Mouse (Mus musculus): ENCODE measurements around the gene Zan. TPM values are rescaled to one million over a fixed set of nuclear protein-coding genes. Genes with fewer than 3 reads are reported as not detected.
"Not testable (repeated sequence)": the region's sequence is repeated elsewhere in the genome, so short reads cannot be mapped to it uniquely, and the experiment has no call there.

Zan gene
- polyA plus RNA-seq, 1 experiment: not detected

- no peaks in the 10 kb centered on the region for H3K9me3 ChIP-seq
- H3K4me1 ChIP-seq: peaks cover 6% of the 10 kb centered on the region; the same call in 1 of the 2 replicates
- no peaks in the 10 kb centered on the region for H3K36me3 ChIP-seq (replicated peaks; ENCODE audit: low read length)
- no peak overlapping the region for H3K4me3 ChIP-seq (replicated peaks)
- H3K27me3 ChIP-seq (replicated peaks): peaks cover 58% of the 10 kb centered on the region
- no peak for TF ChIP-seq GATA1 (IDR thresholded peaks at IDR 0.05; ENCODE audit: borderline replicate concordance, low read length)
- no peak for TF ChIP-seq FLI1 (IDR thresholded peaks at IDR 0.05; ENCODE audit: low read length)
Measured at GRCm38 (mm10) chr5:137474351-137474750, 2.5 kb downstream of the Zan start.

- no peak overlapping the region for H3K4me3 ChIP-seq (replicated peaks)
- peaks cover 6% of the 10 kb centered on the region; the same call in 1 of the 2 replicates for H3K4me1 ChIP-seq
- H3K36me3 ChIP-seq (replicated peaks; ENCODE audit: low read length): no peaks in the 10 kb centered on the region
- no peaks in the 10 kb centered on the region for H3K9me3 ChIP-seq
- no peak for TF ChIP-seq FLI1 (IDR thresholded peaks at IDR 0.05; ENCODE audit: low read length)
- TF ChIP-seq GATA1 (IDR thresholded peaks at IDR 0.05; ENCODE audit: borderline replicate concordance, low read length): no peak
- peaks cover 59% of the 10 kb centered on the region for H3K27me3 ChIP-seq (replicated peaks)
Measured at GRCm38 (mm10) chr5:137472252-137472904, 4.5 kb downstream of the Zan start.

GRCm38 (mm10) chr5:137466946-137467345, 9.9 kb downstream of the Zan start:
- Histone ChIP-seq H3K9me3 (peaks cover 10% of the 10 kb centered on the region), H3K36me3 (replicated peaks; ENCODE audit: low read length) (no peaks in the 10 kb centered on the region), H3K4me3 (replicated peaks) (no peak overlapping the region), H3K4me1 (peaks cover 6% of the 10 kb centered on the region; the same call in 1 of the 2 replicates), H3K27me3 (replicated peaks) (peaks cover 47% of the 10 kb centered on the region)
- TF ChIP-seq FLI1 (IDR thresholded peaks at IDR 0.05; ENCODE audit: low read length): no peak
- no peak for TF ChIP-seq GATA1 (IDR thresholded peaks at IDR 0.05; ENCODE audit: borderline replicate concordance, low read length)

GRCm38 (mm10) chr5:137465049-137465448, 11.8 kb downstream of the Zan start:
- H3K4me1 ChIP-seq: no peaks in the 10 kb centered on the region
- H3K9me3 ChIP-seq: peaks cover 10% of the 10 kb centered on the region
- TF ChIP-seq GATA1 (IDR thresholded peaks at IDR 0.05; ENCODE audit: borderline replicate concordance, low read length) (no peak), FLI1 (IDR thresholded peaks at IDR 0.05; ENCODE audit: low read length) (no peak)
- H3K4me3 ChIP-seq (replicated peaks): no peak overlapping the region
- no peaks in the 10 kb centered on the region for H3K36me3 ChIP-seq (replicated peaks; ENCODE audit: low read length)
- peaks cover 40% of the 10 kb centered on the region for H3K27me3 ChIP-seq (replicated peaks)

GRCm38 (mm10) chr5:137455866-137456591, 20.8 kb downstream of the Zan start:
- peaks cover 38% of the 10 kb centered on the region for H3K27me3 ChIP-seq (replicated peaks)
- TF ChIP-seq GATA1 (IDR thresholded peaks at IDR 0.05; ENCODE audit: borderline replicate concordance, low read length): no peak
- no peak for TF ChIP-seq FLI1 (IDR thresholded peaks at IDR 0.05; ENCODE audit: low read length)
- H3K9me3 ChIP-seq: 0 out of 2 replicates have a peak, but pooled peaks cover 3% of the 10 kb centered on the region
- no peak overlapping the region for H3K4me3 ChIP-seq (replicated peaks)
- no peaks in the 10 kb centered on the region for H3K36me3 ChIP-seq (replicated peaks; ENCODE audit: low read length)
- no peaks in the 10 kb centered on the region for H3K4me1 ChIP-seq

- H3K9me3 ChIP-seq: 0 out of 2 replicates have a peak, but pooled peaks cover 3% of the 10 kb centered on the region
- no peak for TF ChIP-seq FLI1 (IDR thresholded peaks at IDR 0.05; ENCODE audit: low read length)
- no peak for TF ChIP-seq GATA1 (IDR thresholded peaks at IDR 0.05; ENCODE audit: borderline replicate concordance, low read length)
- no peaks in the 10 kb centered on the region for H3K36me3 ChIP-seq (replicated peaks; ENCODE audit: low read length)
- H3K27me3 ChIP-seq (replicated peaks): peaks cover 39% of the 10 kb centered on the region
- H3K4me3 ChIP-seq (replicated peaks): no peak overlapping the region
- no peaks in the 10 kb centered on the region for H3K4me1 ChIP-seq
Measured at GRCm38 (mm10) chr5:137455206-137455605, 21.7 kb downstream of the Zan start.

- Histone ChIP-seq H3K4me1 (no peaks in the 10 kb centered on the region), H3K36me3 (replicated peaks; ENCODE audit: low read length) (no peaks in the 10 kb centered on the region), H3K4me3 (replicated peaks) (no peak overlapping the region), H3K9me3 (0 out of 2 replicates have a peak, but pooled peaks cover 2% of the 10 kb centered on the region), H3K27me3 (replicated peaks) (peaks cover 15% of the 10 kb centered on the region)
- TF ChIP-seq FLI1 (IDR thresholded peaks at IDR 0.05; ENCODE audit: low read length) (no peak), GATA1 (IDR thresholded peaks at IDR 0.05; ENCODE audit: borderline replicate concordance, low read length) (no peak)
Measured at GRCm38 (mm10) chr5:137445536-137445935, 31.3 kb downstream of the Zan start.

GRCm38 (mm10) chr5:137440216-137440855, 36.5 kb downstream of the Zan start:
- Histone ChIP-seq H3K4me3 (replicated peaks) (no peak overlapping the region), H3K27me3 (replicated peaks) (peaks cover 14% of the 10 kb centered on the region), H3K36me3 (replicated peaks; ENCODE audit: low read length) (no peaks in the 10 kb centered on the region), H3K4me1 (no peaks in the 10 kb centered on the region), H3K9me3 (no peaks in the 10 kb centered on the region)
- TF ChIP-seq FLI1 (IDR thresholded peaks at IDR 0.05; ENCODE audit: low read length) (no peak), GATA1 (IDR thresholded peaks at IDR 0.05; ENCODE audit: borderline replicate concordance, low read length) (no peak)

- TF ChIP-seq FLI1 (IDR thresholded peaks at IDR 0.05; ENCODE audit: low read length): no peak
- TF ChIP-seq GATA1 (IDR thresholded peaks at IDR 0.05; ENCODE audit: borderline replicate concordance, low read length): no peak
- Histone ChIP-seq H3K9me3 (peaks cover 5% of the 10 kb centered on the region), H3K36me3 (replicated peaks; ENCODE audit: low read length) (no peaks in the 10 kb centered on the region), H3K4me3 (replicated peaks) (no peak overlapping the region), H3K27me3 (replicated peaks) (peaks cover 31% of the 10 kb centered on the region), H3K4me1 (no peaks in the 10 kb centered on the region)
Measured at GRCm38 (mm10) chr5:137433889-137434288, 43.0 kb downstream of the Zan start.

GRCm38 (mm10) chr5:137430402-137430801, 46.5 kb downstream of the Zan start:
- H3K4me1 ChIP-seq; H3K9me3 ChIP-seq; H3K36me3 ChIP-seq (replicated peaks; ENCODE audit: low read length); H3K4me3 ChIP-seq (replicated peaks): not testable (repeated sequence)
- H3K27me3 ChIP-seq (replicated peaks): peaks cover 36% of the 10 kb centered on the region

Data from megakaryocyte, embryonic 14.5 days (primary cell).